Mouse (Mus musculus) G1E (cell line): ENCODE results near the gene Ttc27.

ENCODE experiments used
- CTCF ChIP-seq: IDR thresholded peaks from 2 replicates; pipeline ENCODE4 v1.5.1; 2012; ENCODE audit warnings: low read depth, low read length, inconsistent platforms, mixed read lengths
- GATA1 ChIP-seq: IDR thresholded peaks from 2 replicates; pipeline ENCODE4 v1.6.1; 2012; ENCODE audit warnings: borderline replicate concordance, low read length, inconsistent platforms, mixed read lengths

DNA sequence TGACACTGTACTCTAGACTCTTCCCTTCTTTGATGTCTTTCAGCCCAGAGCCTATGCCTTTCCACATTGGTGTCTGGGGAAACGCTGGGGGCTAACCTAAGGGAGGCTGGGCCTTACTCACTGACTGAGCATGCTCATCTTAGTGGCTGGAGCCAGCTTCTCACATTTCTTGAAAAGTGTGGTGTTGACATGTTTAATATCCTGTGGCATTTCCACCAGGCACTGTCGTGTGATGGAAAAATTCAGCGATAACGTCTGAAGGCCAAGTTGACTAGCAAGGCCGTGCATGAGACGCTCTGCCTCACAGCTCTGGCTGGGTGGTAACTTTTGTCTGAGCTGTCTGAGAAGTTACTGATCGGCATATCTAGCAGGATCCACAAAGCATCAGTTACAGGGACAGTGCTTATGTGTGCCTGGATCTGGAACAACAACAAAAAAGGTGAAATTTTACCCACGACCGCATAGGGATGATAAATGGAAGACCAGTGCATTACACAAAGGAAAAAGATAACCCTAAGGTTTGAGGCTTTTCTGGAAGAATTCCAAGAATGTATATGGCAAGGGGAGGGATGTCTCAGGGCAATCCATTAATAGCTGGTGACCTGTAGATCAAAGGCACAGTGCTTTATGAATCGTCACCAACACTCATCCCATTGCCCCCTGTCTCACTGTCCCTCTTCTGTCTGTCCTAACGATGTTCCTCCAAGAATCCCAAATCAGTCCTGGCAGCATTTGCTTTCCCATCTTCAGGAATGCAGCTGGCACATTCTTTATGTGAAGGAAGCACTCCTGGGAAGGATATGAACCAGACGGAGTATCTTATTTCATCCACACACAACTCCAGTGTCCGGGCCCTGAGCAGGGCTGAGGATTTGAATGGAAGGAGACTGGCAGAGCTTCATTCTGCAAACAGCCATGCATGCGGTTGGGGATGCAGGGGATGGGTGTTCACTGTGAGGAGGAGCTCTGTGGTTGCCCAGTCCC, 152.9 kb downstream of the Ttc27 start:
- TF ChIP-seq CTCF (no peak), GATA1 (no peak)
